Mouse (Mus musculus) kidney, adult 2 months (tissue): Measurements from ENCODE around the gene Olfr317.

Experiments used
- CTCF ChIP-seq: fragments of 200-500 bp; conservative IDR thresholded peaks from 2 replicates; pipeline ENCODE4 v1.5.1; 2011; ENCODE audit warnings: low read depth, mild to moderate bottlenecking, control low read depth, low read length, moderate library complexity, mixed read lengths; ENCODE audit not compliant: insufficient read depth, insufficient read length
- POLR2A ChIP-seq: fragments of 200-500 bp; IDR thresholded peaks from one replicate; pipeline ENCODE4 v1.6.1; 2011; ENCODE audit warnings: low read depth, low read length, control low read depth

GRCm38 (mm10) chr11:58787651-58788050, 48.6 kb upstream of the Olfr317 start:
- TF ChIP-seq POLR2A, result no peak
- TF ChIP-seq CTCF, result no peak
